Mouse (Mus musculus) lung, postnatal 0 days (tissue): ENCODE results near the gene Nmur1. TPM values are rescaled to one million over a fixed set of nuclear protein-coding genes. Genes with fewer than 3 reads are reported as not detected.

Source experiments
- ATAC-seq: fragments of 200-750 bp; cut with Nextera tagmentation; 2 replicates; pipeline ENCODE4 v1.8.0; 2017; ENCODE audit warnings: moderate library complexity
- DNase-seq: peaks from one replicate; pipeline ENCODE4 v3.0.0-alpha.2; 2016; ENCODE audit warnings: low spot score
- H3K27ac ChIP-seq: fragments of 300-500 bp; sonication (generic); 2 replicates; pipeline ENCODE4 v1.5.1; 2014; ENCODE audit warnings: antibody characterized with exemption, mild to moderate bottlenecking, low read length, mixed read lengths
- H3K27me3 ChIP-seq: fragments of 300-500 bp; sonication (generic); replicated peaks from 2 replicates; pipeline ENCODE4 v1.6.1; 2014; ENCODE audit warnings: low read length, mixed read lengths; ENCODE audit not compliant: insufficient read depth
- H3K36me3 ChIP-seq: fragments of 300-500 bp; sonication (generic); 2 replicates; pipeline ENCODE4 v1.6.1; 2014; ENCODE audit warnings: low read length, mixed read lengths; ENCODE audit not compliant: insufficient read depth
- H3K4me1 ChIP-seq: fragments of 300-500 bp; sonication (generic); 2 replicates; pipeline ENCODE4 v1.6.1; 2014; ENCODE audit warnings: antibody characterized with exemption, low read depth, low read length, mixed read lengths; ENCODE audit not compliant: insufficient read depth
- H3K4me2 ChIP-seq: fragments of 300-500 bp; sonication (generic); replicated peaks from 2 replicates; pipeline ENCODE4 v1.6.1; 2014; ENCODE audit warnings: low read depth, mild to moderate bottlenecking, low read length, moderate library complexity, mixed read lengths
- H3K4me3 ChIP-seq: fragments of 300-500 bp; sonication (generic); 2 replicates; pipeline ENCODE4 v1.5.1; 2014; ENCODE audit warnings: low read depth, low read length
- H3K9ac ChIP-seq: fragments of 300-500 bp; sonication (generic); replicated peaks from 2 replicates; pipeline ENCODE4 v1.6.1; 2014; ENCODE audit warnings: low read depth, mild to moderate bottlenecking
- H3K9me3 ChIP-seq: fragments of 300-500 bp; sonication (generic); 2 replicates; pipeline ENCODE4 v1.6.1; 2016; ENCODE audit warnings: low read length, mixed read lengths
- CTCF ChIP-seq: IDR thresholded peaks from 2 replicates; pipeline ENCODE4 v1.5.1; 2016; ENCODE audit warnings: antibody characterized with exemption, mild to moderate bottlenecking
- EP300 ChIP-seq: IDR thresholded peaks from 2 replicates; pipeline ENCODE4 v1.6.1; 2016; ENCODE audit warnings: antibody characterized with exemption, mild to moderate bottlenecking, control low read depth
- WGBS: fragments of 180-500 bp; shearing (Covaris S2); extraction: QIAGEN DNeasy Blood & Tissue Kit; methylation state at CpG from one replicate; pipeline ENCODE4 v1.1.7; 2014; 5-methylcytosine and 5-hydroxymethylcytosine counted together
- polyA plus RNA-seq: library from polyadenylated mRNA; unstranded; fragments of >200 nt; fragmentation: Nextera tagmentation; extraction: Ambion mirVana; gene quantifications from 2 replicates; pipeline ENCODE4 v1.2.1, GENCODE M21; 2015

Gene Nmur1
- polyA plus RNA-seq, 1 experiment from 2014 or later, result 2.1 TPM

- H3K27ac ChIP-seq, result no peak overlapping the region
- no peaks in the 10 kb centered on the region for H3K9me3 ChIP-seq
- no peaks in the 10 kb centered on the region for H3K27me3 ChIP-seq
- WGBS, result 13% methylated on average over 12 of the region's 12 CpGs
- DNase-seq, result no peak
- peaks cover 12% of the 10 kb centered on the region; the same call in 1 of the 2 replicates for H3K36me3 ChIP-seq
- TF ChIP-seq EP300 (no peak), CTCF (no peak)
- H3K4me2 ChIP-seq, result peak overlapping the region; percentile 93
- peak overlapping the region; percentile 87 for H3K4me3 ChIP-seq
- H3K4me1 ChIP-seq, result no peaks in the 10 kb centered on the region; the same call in 1 of the 2 replicates
- ATAC-seq, result no peak
- peak overlapping the region; percentile 79 for H3K9ac ChIP-seq
Measured at GRCm38 (mm10) chr1:86360441-86360840, 65.6 kb downstream of the Nmur1 start.

- DNase-seq (no peak), ATAC-seq (peak; percentile 2; the same call in 1 of the 2 replicates)
Measured at GRCm38 (mm10) chr1:86359798-86360179, 66.2 kb downstream of the Nmur1 start.

DNA sequence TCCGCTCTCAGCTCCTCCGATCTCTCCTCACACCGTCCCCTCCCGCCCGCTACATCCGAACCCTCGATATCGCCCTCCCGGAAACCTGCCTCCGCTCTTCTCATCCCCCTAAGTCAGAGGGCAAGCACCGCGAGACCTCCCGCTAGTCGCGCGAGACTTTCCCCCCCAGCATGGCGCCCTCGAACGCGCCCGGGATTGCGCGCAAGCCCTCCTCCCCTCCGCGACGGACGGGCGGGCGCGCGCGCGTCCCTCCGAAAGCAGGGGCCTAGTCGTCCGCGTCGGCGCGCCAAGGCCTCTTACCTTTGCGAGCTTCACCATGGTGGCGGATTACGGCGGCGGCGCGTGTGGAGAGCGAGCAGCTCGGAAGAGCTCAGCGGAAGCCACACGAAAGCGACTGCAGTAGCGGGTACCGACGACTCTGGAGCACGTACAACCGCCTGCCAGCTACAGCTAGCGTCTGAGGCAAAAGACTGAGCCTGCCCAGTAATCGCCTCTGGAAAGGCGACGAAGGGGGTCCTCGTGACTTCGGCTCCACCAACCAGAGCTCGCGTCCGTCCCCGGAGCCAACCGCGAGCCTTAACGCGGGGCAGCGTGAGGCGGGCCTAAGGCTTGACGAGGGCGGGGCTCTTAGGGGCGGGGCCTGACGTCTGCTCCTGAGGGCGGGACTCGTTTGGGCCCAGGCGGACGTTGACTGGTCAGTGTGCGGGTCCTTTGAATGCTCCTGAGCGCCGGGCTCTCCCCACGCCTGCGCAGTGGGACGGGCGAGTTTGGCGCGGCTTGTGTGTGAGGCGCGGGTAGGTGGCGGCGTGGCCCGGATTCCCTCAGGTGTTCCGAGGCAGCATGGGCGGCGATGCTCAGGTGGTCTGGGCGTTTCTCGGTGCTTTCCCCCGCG lies 66.9 kb downstream of the Nmur1 start, which contains the start of gene Ncl:
Gene Ncl, minus strand, starts transcription at position 495 of the 892 bp plus-strand sequence.
- Histone ChIP-seq H3K36me3 (peaks cover 20% of the 10 kb centered on the region; the same call in 1 of the 2 replicates), H3K4me1 (no peaks in the 10 kb centered on the region; the same call in 1 of the 2 replicates), H3K9ac (peak within 1 kb of the TSS; percentile 94), H3K27ac (peak within 1 kb of the TSS; percentile 100), H3K9me3 (no peaks in the 10 kb centered on the region), H3K27me3 (no peaks in the 10 kb centered on the region), H3K4me2 (peak within 1 kb of the TSS; percentile 93), H3K4me3 (peak within 1 kb of the TSS; percentile 87)
- TF ChIP-seq CTCF (no peak), EP300 (no peak)
- 1% methylated on average over 93 of the region's 102 CpGs for WGBS
- ATAC-seq (peak; percentile 97), DNase-seq (peak; percentile 99)

More at GRCm38 (mm10) chr1:86359798-86360179, 66.2 kb downstream of the Nmur1 start:
- TF ChIP-seq CTCF (no peak), EP300 (no peak)
- Histone ChIP-seq H3K9ac (peak overlapping the region; percentile 79), H3K27ac (peak overlapping the region; percentile 86), H3K4me1 (no peaks in the 10 kb centered on the region; the same call in 1 of the 2 replicates), H3K4me3 (peak overlapping the region; percentile 87), H3K9me3 (no peaks in the 10 kb centered on the region), H3K4me2 (peak overlapping the region; percentile 93), H3K27me3 (no peaks in the 10 kb centered on the region), H3K36me3 (peaks cover 14% of the 10 kb centered on the region; the same call in 1 of the 2 replicates)
- 2% methylated on average over 26 of the region's 26 CpGs for WGBS

- Histone ChIP-seq H3K9ac (peak overlapping the region; percentile 94), H3K36me3 (peaks cover 23% of the 10 kb centered on the region; the same call in 1 of the 2 replicates), H3K27me3 (no peaks in the 10 kb centered on the region), H3K4me2 (peak overlapping the region; percentile 93), H3K4me1 (no peaks in the 10 kb centered on the region; the same call in 1 of the 2 replicates), H3K9me3 (no peaks in the 10 kb centered on the region), H3K27ac (peak overlapping the region; percentile 100), H3K4me3 (peak overlapping the region; percentile 87)
- DNase-seq, result no peak
- WGBS, result under 1% methylated on average over 37 of the region's 41 CpGs
- TF ChIP-seq CTCF (no peak), EP300 (no peak)
- no peak for ATAC-seq
Measured at GRCm38 (mm10) chr1:86358229-86358905, 67.7 kb downstream of the Nmur1 start.

GRCm38 (mm10) chr1:86354186-86354585 lies 71.8 kb downstream of the Nmur1 start:
- TF ChIP-seq EP300, result no peak
- no peak for TF ChIP-seq CTCF
- ATAC-seq, result no peak
- H3K27ac ChIP-seq, result no peak overlapping the region
- H3K4me3 ChIP-seq, result no peak overlapping the region
- no peak overlapping the region for H3K9ac ChIP-seq
- peaks cover 47% of the 10 kb centered on the region; the same call in 1 of the 2 replicates for H3K36me3 ChIP-seq
- 83% methylated on average over 2 of the region's 2 CpGs for WGBS
- H3K9me3 ChIP-seq, result no peaks in the 10 kb centered on the region
- H3K4me2 ChIP-seq, result no peak overlapping the region
- no peaks in the 10 kb centered on the region for H3K27me3 ChIP-seq
- no peaks in the 10 kb centered on the region; the same call in 1 of the 2 replicates for H3K4me1 ChIP-seq
- no peak for DNase-seq

DNA sequence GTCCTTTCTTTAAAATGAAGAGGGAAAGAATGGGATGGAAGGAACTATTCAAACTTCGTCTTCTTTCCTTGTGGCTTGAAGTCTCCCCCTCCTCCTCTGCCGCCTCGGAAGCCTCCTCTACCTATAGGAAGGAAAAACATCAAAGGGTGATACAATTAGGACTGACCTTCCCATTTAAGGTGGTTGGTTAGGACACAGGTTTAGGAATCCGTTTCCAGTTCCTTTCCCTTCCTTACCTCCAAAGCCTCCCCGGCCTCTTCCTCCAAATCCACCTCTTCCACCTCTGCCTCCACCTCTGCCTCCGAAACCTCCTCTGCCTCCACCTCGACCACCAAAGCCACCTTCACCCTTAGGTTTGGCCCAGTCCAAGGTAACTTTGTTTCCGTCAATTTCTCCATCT lies 75.5 kb downstream of the Nmur1 start:
- ATAC-seq, result no peak
- no peak for DNase-seq
- TF ChIP-seq CTCF (no peak), EP300 (no peak)
- H3K4me3 ChIP-seq, result no peak overlapping the region
- H3K9ac ChIP-seq, result no peak overlapping the region
- no peaks in the 10 kb centered on the region for H3K4me1 ChIP-seq
- no peaks in the 10 kb centered on the region for H3K9me3 ChIP-seq
- no peak overlapping the region for H3K4me2 ChIP-seq
- H3K27me3 ChIP-seq, result no peaks in the 10 kb centered on the region
- 92% methylated on average over 8 of the region's 8 CpGs for WGBS
- H3K27ac ChIP-seq, result no peak overlapping the region
- H3K36me3 ChIP-seq, result peaks cover 35% of the 10 kb centered on the region; the same call in 1 of the 2 replicates
